Mouse (Mus musculus) myocyte (in vitro differentiated cells): ENCODE results near the gene Lpp. TPM values are rescaled to one million over a fixed set of nuclear protein-coding genes. Genes with fewer than 3 reads are reported as not detected.

Experiments used
- H3K27me3 ChIP-seq: one replicate; pipeline ENCODE4 v1.6.1; 2011; ENCODE audit not compliant: control insufficient read depth, insufficient read depth, insufficient read length
- H3K36me3 ChIP-seq: one replicate; pipeline ENCODE4 v1.6.1; 2011; ENCODE audit not compliant: control insufficient read depth, insufficient read depth
- H3K4me2 ChIP-seq: one replicate; pipeline ENCODE4 v1.6.1; 2011; ENCODE audit warnings: low read depth, control low read depth
- H3K4me3 ChIP-seq: one replicate; pipeline ENCODE4 v1.5.1; 2011; ENCODE audit warnings: mild to moderate bottlenecking, control low read depth, moderate library complexity
- H3K79me2 ChIP-seq: one replicate; pipeline ENCODE4 v1.6.1; 2011; ENCODE audit not compliant: control insufficient read depth, insufficient read depth
- H3ac ChIP-seq: one replicate; pipeline ENCODE4 v1.6.1; 2011; ENCODE audit not compliant: control insufficient read depth, insufficient read length
- CEBPB ChIP-seq: IDR thresholded peaks from 2 replicates; pipeline ENCODE4 v1.6.1; 2011; ENCODE audit warnings: mild to moderate bottlenecking, moderate library complexity; ENCODE audit not compliant: poor library complexity, insufficient read depth, severe bottlenecking
- E2F4 ChIP-seq: IDR thresholded peaks from one replicate; pipeline ENCODE4 v1.6.1; 2011; ENCODE audit warnings: mild to moderate bottlenecking, control low read depth, moderate library complexity; ENCODE audit not compliant: insufficient read depth
- MAX ChIP-seq: IDR thresholded peaks from one replicate; pipeline ENCODE4 v1.6.1; 2011; ENCODE audit warnings: low read depth, mild to moderate bottlenecking, control low read depth
- MYOD1 ChIP-seq, 3 experiments: IDR thresholded peaks; one replicate each; pipeline ENCODE4 v1.6.1; 2011; ENCODE audit warnings: control low read depth in 2 of 3, low read depth in 2 of 3, mild to moderate bottlenecking in 2 of 3, moderate library complexity in 1 of 3; ENCODE audit not compliant: insufficient read length in 2 of 3, control insufficient read depth in 1 of 3
- MYOG ChIP-seq, 3 experiments: IDR thresholded peaks; one replicate each; pipeline ENCODE4 v1.6.1; 2011; ENCODE audit warnings: control low read depth in 2 of 3, low read depth in 2 of 3, mild to moderate bottlenecking in 2 of 3; ENCODE audit not compliant: insufficient read length in 2 of 3, control insufficient read depth in 1 of 3, insufficient read depth in 1 of 3
- POLR2A ChIP-seq: IDR thresholded peaks from one replicate; pipeline ENCODE4 v1.6.1; 2011; ENCODE audit warnings: low read depth, mild to moderate bottlenecking, control low read depth, moderate library complexity; ENCODE audit not compliant: insufficient read length
- POLR2AphosphoS2 ChIP-seq: IDR thresholded peaks from one replicate; pipeline ENCODE4 v1.6.1; 2011; ENCODE audit warnings: low read depth, control low read depth; ENCODE audit not compliant: insufficient read length
- REST ChIP-seq: IDR thresholded peaks from one replicate; pipeline ENCODE4 v1.6.1; 2011; ENCODE audit warnings: mild to moderate bottlenecking, control low read depth, moderate library complexity; ENCODE audit not compliant: insufficient read depth, insufficient read length
- SRF ChIP-seq: IDR thresholded peaks from one replicate; pipeline ENCODE4 v1.6.1; 2011; ENCODE audit warnings: low read depth; ENCODE audit not compliant: control insufficient read depth, insufficient read length
- TCF12 ChIP-seq: IDR thresholded peaks from one replicate; pipeline ENCODE4 v1.6.1; 2011; ENCODE audit warnings: mild to moderate bottlenecking, control low read depth; ENCODE audit not compliant: poor library complexity, insufficient read depth, severe bottlenecking
- TCF3 ChIP-seq: IDR thresholded peaks from one replicate; pipeline ENCODE4 v1.6.1; 2011; ENCODE audit warnings: low read depth, control low read depth; ENCODE audit not compliant: insufficient read length
- USF1 ChIP-seq: IDR thresholded peaks from one replicate; pipeline ENCODE4 v1.6.1; 2011; ENCODE audit warnings: low read depth, mild to moderate bottlenecking, control low read depth, moderate library complexity
- polyA plus RNA-seq: library from polyadenylated mRNA; unstranded; fragments of >200 nt; fragmentation: generic; extraction: Trizol; gene quantifications from one replicate; pipeline ENCODE4 v1.2.1, GENCODE M21; 2012; ENCODE audit warnings: missing spikeins

Lpp gene
- polyA plus RNA-seq, 1 experiment: 4.8 TPM

GRCm38 (mm10) chr16:24569681-24570080 lies 176.4 kb downstream of the Lpp start:
- H3K36me3 ChIP-seq: no peaks in the 10 kb centered on the region
- H3K79me2 ChIP-seq: peaks cover 3% of the 10 kb centered on the region
- H3K4me2 ChIP-seq: peak overlapping the region; percentile 42
- H3K27me3 ChIP-seq: no peaks in the 10 kb centered on the region
- no peak overlapping the region for H3ac ChIP-seq
- TF ChIP-seq MYOD1 (IDR thresholded peaks at IDR 0.05; ENCODE audit: control insufficient read depth in 1 of 3, insufficient read length in 2 of 3, low read depth in 2 of 3) (peak in 1 of 3 experiments; percentile 83), POLR2A (no peak), MYOG (IDR thresholded peaks at IDR 0.05; ENCODE audit: control insufficient read depth in 1 of 3, insufficient read depth in 1 of 3, insufficient read length in 2 of 3, low read depth in 2 of 3) (peak in 2 of 3 experiments; percentile 50 to 56)
- H3K4me3 ChIP-seq: no peak overlapping the region

- Histone ChIP-seq H3ac (no peak overlapping the region), H3K36me3 (no peaks in the 10 kb centered on the region)
- TF ChIP-seq USF1 (no peak), MYOD1 (IDR thresholded peaks at IDR 0.05; ENCODE audit: control insufficient read depth in 1 of 3, insufficient read length in 2 of 3, low read depth in 2 of 3) (no peak), POLR2A (no peak), TCF12 (no peak), TCF3 (no peak), E2F4 (no peak), MAX (no peak), SRF (no peak), POLR2AphosphoS2 (no peak), REST (no peak), CEBPB (no peak), MYOG (IDR thresholded peaks at IDR 0.05; ENCODE audit: control insufficient read depth in 1 of 3, insufficient read depth in 1 of 3, insufficient read length in 2 of 3, low read depth in 2 of 3) (no peak)
These were observed 183.7 kb downstream of the Lpp start for GRCm38 (mm10) chr16:24576999-24577398.

GRCm38 (mm10) chr16:24577798-24578197 lies 184.5 kb downstream of the Lpp start:
- no peaks in the 10 kb centered on the region for H3K36me3 ChIP-seq
- TF ChIP-seq SRF (no peak), MAX (no peak), MYOG (IDR thresholded peaks at IDR 0.05; ENCODE audit: control insufficient read depth in 1 of 3, insufficient read depth in 1 of 3, insufficient read length in 2 of 3, low read depth in 2 of 3) (no peak), POLR2A (no peak), CEBPB (no peak), REST (no peak), E2F4 (no peak), TCF12 (no peak), USF1 (no peak), POLR2AphosphoS2 (no peak), TCF3 (no peak), MYOD1 (IDR thresholded peaks at IDR 0.05; ENCODE audit: control insufficient read depth in 1 of 3, insufficient read length in 2 of 3, low read depth in 2 of 3) (no peak)
- H3K27me3 ChIP-seq: no peaks in the 10 kb centered on the region
- H3K79me2 ChIP-seq: peaks cover 23% of the 10 kb centered on the region
- no peak overlapping the region for H3K4me2 ChIP-seq
- H3K4me3 ChIP-seq: no peak overlapping the region
- no peak overlapping the region for H3ac ChIP-seq

More at GRCm38 (mm10) chr16:24576999-24577398, 183.7 kb downstream of the Lpp start:
- H3K79me2 ChIP-seq: peaks cover 23% of the 10 kb centered on the region
- H3K27me3 ChIP-seq: no peaks in the 10 kb centered on the region
- H3K4me2 ChIP-seq: no peak overlapping the region
- no peak overlapping the region for H3K4me3 ChIP-seq

- no peak for TF ChIP-seq SRF
- no peak for TF ChIP-seq MAX
- TF ChIP-seq TCF3: no peak
- TF ChIP-seq MYOG (IDR thresholded peaks at IDR 0.05; ENCODE audit: control insufficient read depth in 1 of 3, insufficient read depth in 1 of 3, insufficient read length in 2 of 3, low read depth in 2 of 3): no peak
- no peak for TF ChIP-seq CEBPB
- no peak for TF ChIP-seq TCF12
- TF ChIP-seq E2F4: no peak
- no peak for TF ChIP-seq POLR2AphosphoS2
- TF ChIP-seq MYOD1 (IDR thresholded peaks at IDR 0.05; ENCODE audit: control insufficient read depth in 1 of 3, insufficient read length in 2 of 3, low read depth in 2 of 3): no peak
- TF ChIP-seq REST: no peak
- no peak for TF ChIP-seq USF1
- no peak for TF ChIP-seq POLR2A
- no peak overlapping the region for H3K4me3 ChIP-seq
- no peak overlapping the region for H3K4me2 ChIP-seq
- no peaks in the 10 kb centered on the region for H3K27me3 ChIP-seq
- no peak overlapping the region for H3ac ChIP-seq
- no peaks in the 10 kb centered on the region for H3K36me3 ChIP-seq
- H3K79me2 ChIP-seq: peaks cover 21% of the 10 kb centered on the region
These were observed 189.5 kb downstream of the Lpp start for GRCm38 (mm10) chr16:24582847-24583246.

GRCm38 (mm10) chr16:24593535-24593934 lies 200.2 kb downstream of the Lpp start:
- H3K4me2 ChIP-seq: no peak overlapping the region
- H3K79me2 ChIP-seq: no peaks in the 10 kb centered on the region
- no peaks in the 10 kb centered on the region for H3K27me3 ChIP-seq
- H3K36me3 ChIP-seq: no peaks in the 10 kb centered on the region
- no peak for TF ChIP-seq POLR2AphosphoS2
- TF ChIP-seq REST: no peak
- no peak for TF ChIP-seq MYOG (IDR thresholded peaks at IDR 0.05; ENCODE audit: control insufficient read depth in 1 of 3, insufficient read depth in 1 of 3, insufficient read length in 2 of 3, low read depth in 2 of 3)
- no peak for TF ChIP-seq MAX
- no peak for TF ChIP-seq USF1
- no peak for TF ChIP-seq MYOD1 (IDR thresholded peaks at IDR 0.05; ENCODE audit: control insufficient read depth in 1 of 3, insufficient read length in 2 of 3, low read depth in 2 of 3)
- TF ChIP-seq SRF: no peak
- no peak for TF ChIP-seq E2F4
- TF ChIP-seq TCF3: no peak
- TF ChIP-seq TCF12: no peak
- TF ChIP-seq POLR2A: no peak
- TF ChIP-seq CEBPB: no peak
- no peak overlapping the region for H3K4me3 ChIP-seq
- H3ac ChIP-seq: no peak overlapping the region
